Mouse (Mus musculus): ENCODE results near the gene Hoxa5.

The Hoxa5 gene

DNA sequence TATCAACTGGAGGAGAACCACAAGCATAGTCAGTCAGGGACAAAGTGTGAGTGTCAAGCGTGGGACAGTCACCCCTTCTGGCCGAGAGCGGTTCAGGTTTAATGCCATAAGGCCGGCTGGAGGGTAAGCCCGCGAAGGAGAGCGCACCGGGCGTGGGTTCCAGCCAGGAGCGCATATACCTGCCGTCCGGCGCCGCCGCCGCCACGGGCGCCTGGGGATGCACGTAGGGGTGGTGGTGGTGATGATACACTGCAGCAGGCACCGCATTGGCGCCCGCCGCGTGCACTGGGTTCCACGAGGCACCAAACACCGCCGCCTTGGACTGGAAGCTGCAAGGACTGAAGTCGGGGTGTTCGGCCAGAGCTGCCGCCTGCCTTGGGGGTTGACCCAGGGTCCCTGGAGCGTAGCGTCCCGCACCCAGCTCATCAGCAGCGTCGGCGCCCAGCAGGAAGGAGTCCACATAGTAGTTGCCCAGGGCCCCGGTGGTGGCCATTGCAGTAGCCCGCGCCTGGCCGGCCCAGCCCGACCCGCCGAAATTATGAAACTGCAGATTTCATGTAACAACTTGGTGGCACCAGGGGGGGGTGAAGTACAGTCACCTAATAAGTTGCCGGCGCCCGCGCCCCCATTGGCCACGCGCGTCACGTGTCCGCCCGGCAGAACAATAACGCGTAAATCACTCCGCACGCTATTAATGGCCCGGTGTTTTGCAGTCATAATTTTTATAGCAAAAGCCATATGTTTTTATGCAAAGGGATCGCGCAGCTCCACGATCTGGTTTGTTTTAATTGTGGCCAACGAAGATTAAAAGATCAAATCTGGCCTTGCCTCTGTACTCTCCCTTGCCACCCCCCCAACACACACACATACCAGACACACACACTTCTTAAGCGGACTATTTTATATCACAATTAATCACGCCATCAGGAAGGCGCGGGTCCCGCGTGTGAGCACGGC lies 21.5 kb upstream of the Hoxa5 start:
- DNase-seq = no peak

DNA sequence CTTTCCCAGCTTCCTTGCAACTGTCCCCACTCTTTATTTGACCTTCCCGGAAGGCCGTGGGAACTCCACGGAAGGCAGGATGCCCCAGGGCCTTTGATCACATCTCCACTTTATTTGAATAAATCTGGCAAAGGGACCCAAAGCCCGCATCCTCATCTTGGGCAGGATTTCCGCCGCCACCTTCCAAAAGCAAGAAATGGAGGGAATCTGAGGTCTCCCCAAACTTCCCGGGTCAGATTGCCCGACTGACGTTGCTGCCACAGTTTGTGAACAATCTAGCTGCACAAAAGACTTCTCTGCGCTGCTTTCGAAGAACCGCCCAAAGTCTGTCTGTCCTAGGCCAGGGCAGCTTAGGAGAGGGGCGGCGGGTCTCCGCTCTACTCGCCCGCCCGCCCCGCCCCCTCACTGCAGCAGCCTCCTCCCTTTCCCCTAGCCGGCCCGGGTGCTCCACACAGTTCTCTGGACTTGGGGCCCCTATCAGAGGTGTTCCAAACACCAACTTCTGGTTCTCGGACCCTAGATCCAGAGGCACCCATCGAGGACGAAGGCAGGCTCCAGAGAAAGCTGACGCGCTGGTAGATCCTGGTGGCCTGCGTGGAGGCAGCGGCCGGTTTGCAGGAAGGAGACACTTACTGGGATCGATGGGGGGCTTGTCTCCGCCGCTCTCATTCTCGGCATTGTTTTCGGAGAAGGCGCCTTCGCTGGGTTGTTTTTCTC lies 20.7 kb upstream of the Hoxa5 start:
- DNase-seq = no peak

DNA sequence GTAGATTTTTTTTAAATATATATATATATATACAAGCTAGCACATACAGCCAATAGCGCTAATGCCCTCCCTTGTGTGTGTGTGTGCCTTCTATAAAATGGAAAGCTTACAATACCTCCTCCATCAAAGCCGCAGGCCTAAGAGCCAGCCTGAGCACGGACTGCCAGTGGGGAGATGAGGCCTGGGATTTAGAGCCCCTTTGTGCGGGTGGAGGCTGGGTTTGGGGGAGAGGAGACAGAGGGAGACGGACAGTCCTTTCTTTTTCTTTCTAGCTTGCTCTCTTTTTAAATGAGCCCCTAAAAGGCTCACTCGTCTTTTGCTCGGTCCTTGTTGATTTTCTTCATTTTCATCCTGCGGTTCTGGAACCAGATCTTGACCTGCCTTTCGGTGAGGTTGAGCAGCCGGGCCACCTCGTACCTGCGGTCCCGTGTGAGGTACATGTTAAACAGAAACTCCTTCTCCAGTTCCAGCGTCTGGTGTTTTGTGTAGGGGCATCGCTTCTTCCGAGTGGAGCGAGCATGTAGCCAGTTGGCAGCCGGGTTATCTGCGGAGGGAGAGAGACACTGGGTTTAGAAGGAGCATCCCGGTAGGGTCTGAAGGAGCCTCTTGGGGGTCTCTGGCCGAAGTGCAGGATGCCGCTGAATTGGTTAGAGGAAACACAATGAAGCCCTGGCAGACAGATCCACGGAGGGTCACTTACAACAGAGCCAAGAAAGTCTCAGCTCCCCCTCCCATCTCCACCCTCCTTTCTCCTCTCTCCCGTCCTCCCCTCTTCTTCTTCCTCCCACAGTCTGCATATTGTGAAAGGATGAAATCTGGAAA lies 19.8 kb upstream of the Hoxa5 start:
- no peak for DNase-seq

DNA sequence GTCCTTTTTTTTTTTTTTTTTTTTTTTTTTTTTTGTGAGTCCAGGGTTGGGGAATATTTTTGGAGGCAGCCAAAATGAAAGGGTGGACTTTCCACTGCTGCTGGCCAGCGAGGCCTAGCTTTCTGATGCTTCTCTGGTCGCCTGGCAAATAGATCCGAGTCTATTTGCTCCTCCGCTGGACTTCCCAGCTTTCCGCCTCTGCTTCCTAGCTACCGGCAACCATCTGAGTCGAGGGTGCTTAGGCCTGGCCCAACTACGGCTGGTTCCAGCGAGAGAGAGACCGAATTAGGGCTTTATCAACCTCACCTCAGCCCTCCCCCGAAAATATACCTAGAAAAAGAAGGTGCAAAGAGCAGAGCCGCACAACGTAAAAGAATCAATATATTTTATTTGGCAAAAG lies 18.3 kb upstream of the Hoxa5 start:
- no peak for DNase-seq

DNA sequence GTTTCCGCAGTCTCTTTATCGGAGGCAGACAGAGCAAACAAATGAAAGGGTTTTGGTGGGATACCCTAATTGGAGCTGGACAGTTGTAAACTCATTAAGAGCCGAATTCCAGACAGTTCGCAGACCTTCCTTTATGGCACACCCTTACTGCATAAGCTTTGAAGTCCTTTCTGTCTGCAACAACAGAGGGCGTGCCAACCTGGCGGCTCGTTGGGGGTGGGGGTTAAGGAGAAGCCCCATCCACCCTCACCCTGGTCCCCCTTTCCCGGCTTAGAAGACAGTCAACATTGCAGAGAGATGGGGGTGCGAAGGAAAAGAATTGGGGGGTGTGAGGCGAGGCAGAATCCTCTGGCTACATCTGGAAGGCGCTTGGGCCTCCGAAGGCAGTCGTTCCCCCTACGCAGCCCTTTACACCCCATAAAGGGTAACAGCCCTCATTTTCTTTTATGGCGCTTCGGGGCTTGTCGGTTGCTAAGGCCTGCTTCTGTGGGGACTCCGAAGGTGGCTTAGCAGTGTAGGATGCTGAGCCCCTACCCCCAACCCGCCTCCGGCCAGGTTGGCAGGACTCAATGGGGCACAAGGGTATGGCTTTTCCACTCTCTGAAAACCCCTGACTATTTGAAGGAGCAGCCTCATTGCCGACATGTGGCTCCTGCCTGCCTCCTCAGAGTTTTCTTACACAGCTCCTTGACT lies 17.8 kb upstream of the Hoxa5 start:
- DNase-seq = no peak

DNA sequence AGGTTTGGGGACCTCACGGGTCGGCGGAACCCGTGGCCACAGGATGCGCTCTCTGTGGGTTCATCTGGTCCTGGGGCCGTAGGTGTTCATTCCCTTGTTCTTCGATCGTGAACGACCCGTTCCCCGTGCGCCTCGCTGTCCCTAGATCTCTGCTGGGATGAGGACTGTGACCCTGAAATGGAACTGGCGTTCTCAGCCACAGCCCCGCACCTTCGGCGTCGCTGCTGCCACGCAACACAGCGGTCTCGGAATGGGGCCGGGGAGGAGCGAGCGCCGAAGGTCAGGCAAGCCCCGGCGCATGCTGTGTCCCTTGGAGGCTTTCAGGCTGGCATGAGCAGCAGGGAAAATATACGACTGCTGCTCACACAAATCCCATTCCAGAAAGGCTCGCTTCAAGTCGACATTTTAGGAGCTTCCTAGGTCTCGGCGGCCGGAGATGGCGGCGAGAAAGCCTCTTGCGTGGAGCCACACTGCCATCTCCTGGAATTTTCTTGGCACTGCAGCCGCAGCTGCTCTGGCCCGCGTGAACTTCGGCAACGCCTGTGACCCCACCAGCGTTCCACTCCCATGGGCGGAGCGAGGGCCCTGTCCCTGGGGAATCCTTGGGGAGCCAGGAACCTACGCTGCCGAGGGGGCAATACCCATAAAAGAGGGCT lies 17.1 kb upstream of the Hoxa5 start, which contains the start of gene Hoxa7:
Hoxa7 (minus strand) TSS at position 518 of the 656 bp plus-strand sequence.
- DNase-seq = peak; percentile 80

DNA sequence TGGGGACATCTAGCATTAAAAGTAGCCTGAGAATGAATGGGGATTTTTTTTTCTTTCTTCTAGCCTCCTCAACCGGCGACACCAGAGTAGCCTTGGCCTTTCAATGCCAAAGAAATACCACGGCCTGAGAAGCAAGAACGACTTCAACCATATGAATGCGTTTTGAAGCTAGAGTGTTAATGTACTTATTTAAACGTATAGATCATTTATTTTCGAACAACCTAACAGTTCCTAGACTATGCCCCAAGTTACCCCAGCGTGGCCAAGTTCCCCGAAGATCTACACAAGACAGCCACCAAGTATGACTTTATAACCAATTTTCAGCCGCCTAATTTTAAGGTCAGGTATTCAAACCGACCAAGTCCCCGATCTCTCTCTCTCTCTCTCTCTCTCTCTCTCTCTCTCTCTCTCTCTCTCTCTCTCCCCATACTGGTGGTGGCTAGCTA lies 16.5 kb upstream of the Hoxa5 start:
- DNase-seq = no peak

DNA sequence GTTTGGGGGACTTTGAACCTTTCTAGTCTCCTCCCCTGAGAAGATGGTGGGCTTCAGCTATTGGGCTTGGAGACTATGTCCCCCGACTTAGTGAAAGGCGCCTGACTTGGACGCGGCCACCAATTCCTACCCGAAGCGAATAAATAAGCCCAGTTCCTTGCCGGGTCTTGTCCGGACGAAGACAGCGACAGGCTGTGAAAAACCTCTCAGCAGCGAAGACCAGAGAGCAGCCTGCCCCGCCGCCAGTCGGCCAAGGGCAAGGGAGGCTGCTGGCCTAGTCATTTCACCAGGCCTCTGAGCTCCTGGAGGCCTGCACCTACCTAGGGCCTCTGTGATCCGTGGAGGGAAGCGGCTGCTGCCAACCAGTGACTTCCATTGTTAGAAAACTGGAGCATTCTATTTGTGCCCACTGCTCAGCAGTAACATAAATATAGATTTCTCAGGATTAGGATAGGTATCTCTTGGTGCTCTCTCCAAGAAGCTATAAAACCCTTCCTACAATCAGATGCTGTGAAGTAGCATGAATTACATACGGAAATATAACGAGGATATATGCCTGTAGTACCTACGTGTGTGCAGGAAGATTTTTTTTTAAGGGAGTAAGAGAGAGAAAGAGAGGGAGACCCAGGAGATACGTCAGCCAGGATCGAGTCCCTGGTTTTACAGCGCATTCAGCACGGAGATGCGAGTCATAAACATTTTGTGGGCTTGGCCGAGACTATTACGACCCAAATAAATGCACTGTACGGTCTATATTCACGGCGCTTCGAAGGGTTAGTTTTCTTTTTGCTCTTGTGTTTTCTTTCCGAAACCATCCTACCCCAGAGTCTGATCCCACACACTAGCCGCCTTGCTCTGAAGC lies 15.8 kb upstream of the Hoxa5 start:
- no peak for DNase-seq

DNA sequence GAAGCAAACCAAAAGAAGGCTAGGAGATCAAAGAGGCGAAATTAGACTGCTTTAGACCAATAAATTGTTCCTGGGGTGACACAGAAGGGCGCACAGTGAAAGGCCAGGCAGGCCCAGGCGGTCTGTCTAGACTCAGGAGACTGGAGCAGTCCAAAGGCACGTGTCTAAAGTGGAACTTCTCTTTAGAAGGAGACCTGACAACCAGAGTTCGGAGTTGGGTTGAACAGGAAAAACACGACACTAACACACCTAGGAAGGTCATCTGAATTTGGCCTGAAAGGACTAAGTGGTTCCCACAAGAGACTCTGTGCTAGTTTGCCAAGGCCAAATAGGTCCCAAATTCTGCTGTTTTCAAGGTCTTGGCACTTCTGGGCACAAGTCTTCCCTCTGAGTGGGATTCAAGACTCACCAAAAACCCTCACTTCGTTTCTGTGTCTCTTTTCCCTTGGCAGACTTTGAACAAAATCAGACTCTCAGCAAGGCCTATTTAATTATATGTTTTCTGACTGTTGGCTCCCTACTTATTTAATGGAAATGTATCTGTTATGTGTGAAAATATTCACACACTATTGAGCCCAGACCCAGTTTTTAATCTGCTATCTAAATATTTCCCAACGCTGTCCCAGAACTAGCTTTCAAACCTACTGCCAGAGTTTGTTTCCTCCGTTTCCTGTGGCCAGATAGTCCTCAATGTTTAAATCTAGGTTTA lies 15.0 kb upstream of the Hoxa5 start:
- no peak for DNase-seq

DNA sequence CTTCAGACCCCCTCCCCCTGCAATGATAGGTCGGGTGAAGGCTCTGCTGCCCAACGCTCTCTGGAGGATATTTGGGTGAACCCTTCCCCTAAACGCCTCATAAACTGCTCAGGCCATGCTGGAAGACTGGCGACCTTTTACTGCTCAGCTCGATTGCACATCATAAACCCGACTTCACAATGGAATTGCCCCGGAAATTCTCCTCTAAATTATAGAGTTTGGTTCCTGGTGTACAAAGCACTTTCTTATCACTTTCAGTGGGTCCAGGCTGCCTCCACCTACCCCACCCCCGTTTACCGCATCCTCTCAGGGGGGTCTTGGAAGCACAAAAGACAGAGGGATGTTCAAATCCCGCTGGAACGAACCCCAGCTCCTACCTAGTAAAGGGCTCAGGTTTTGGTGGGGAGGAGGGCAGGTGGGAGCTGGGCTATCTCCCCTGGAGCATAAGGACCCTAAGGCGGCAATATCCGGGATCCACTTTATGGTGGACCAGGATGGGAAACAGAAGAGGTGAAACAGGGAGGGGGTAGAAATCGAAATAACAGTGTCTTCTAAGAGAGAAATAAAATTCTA lies 14.3 kb upstream of the Hoxa5 start:
- DNase-seq = no peak

DNA sequence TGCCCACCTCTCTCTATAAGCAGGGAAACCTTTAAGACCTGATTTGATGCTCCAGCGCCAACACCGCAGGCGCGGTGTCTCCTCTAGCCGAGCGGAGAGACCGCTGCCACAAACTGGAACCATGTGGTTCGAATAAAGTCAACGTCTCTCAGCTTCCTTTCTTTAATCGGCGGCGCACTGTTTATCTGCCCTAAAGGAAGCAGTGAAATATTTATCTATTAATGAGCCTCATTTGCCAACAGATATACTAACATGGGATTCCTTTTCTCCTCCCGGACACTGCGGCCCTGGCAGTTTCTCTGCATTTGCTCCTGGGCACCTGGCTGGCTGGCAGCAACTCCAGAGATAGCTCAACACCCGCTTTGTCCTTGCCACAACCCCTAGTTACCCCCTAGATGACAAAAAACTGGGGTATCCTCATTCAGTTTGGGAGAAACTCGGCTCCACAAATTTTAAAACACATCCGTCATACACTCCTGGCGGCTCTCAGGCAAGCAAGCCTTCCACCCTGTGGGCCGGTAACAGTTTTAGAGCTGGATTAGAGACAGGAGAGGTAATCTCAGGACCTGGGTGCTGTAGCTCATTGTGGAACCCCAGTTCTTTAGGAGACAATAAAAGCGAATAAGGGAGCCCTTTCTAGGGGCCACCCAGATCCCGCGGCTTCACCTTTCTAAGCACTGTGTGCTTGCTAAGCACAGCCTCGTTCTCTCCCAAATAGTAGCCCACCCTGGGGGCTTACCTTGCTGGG lies 13.7 kb upstream of the Hoxa5 start:
- DNase-seq = no peak

DNA sequence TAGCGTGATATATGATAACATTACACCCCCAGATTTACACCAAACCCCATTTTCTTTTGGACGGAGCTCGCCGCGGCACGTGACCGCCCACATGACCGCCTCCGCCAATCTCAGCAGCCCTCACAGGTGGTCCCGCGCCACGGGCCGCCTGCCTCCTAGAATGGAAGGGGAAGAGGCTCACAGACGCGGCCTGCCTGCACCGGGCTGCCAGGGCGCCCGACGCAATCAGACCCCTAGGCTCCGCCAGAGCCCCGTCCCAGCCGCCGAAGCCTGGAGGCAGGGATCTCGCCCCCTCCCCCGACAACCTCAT lies 13.0 kb upstream of the Hoxa5 start:
- no peak for DNase-seq

DNA sequence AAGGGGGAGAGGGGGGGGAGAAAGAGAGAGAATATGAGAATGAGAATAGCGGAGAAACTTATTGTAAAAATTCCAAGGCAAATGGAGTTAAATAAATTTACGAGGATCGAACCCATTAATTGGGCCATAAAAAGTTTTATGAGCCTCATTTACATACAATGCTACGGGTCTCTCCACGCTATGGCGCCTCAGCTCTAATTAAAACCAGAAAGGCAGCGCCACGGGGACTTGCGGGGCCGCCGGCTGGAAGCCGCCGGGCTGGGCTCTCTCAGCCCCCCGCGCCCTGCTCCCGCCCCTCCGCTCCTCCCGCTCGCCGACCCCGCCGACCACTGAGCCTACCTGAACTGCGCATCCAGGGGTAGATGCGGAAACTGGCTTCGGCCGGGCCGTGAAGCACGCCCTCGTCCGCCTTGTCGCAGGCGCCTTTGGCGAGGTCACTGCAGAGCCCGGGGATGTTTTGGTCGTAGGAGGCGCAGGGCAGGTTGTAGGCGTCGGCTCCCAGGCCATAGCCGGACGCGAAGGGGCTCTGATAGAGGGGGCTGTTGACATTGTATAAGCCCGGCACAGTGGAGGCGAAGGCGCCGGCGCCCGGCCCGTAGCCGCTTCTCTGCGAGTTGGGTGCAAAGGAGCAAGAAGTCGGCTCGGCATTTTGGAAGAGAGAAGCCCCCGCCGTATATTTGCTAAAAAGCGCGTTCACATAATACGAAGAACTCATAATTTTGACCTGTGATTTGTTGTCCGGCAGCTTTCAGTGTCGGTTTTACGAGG lies 12.5 kb upstream of the Hoxa5 start:
- DNase-seq = no peak

DNA sequence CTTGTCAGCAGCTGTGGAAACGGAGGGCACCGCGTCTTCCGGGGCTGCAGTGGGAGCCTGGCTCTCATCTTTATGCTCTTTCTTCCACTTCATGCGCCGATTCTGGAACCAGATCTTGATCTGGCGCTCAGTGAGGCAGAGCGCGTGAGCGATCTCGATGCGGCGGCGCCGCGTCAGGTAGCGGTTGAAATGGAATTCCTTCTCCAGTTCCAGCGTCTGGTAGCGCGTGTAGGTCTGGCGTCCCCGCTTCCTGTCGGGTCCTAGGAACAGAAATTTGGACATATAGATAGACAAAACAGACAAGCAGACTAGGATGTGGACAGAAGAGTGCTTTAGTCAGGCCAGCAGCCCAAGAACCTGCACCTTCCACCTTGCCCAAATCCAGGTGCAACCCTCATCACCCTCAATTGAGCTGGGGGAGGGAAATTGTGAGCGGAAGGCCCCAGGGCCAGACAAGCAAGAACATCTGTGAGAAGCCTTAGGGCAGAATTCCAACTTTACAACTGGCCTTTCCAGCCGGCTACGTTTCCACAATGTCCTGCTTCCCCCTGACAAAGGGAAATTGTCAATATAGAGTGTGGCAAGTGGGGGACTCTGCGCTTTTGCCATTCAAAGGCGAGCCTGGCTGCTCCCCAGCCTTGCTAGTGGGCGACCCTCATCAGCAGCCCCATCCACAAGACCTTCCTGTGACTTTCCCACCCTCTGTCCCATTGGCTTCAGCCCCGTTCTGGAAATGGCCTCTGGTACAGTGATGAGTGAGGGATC lies 11.6 kb upstream of the Hoxa5 start:
- no peak for DNase-seq

DNA sequence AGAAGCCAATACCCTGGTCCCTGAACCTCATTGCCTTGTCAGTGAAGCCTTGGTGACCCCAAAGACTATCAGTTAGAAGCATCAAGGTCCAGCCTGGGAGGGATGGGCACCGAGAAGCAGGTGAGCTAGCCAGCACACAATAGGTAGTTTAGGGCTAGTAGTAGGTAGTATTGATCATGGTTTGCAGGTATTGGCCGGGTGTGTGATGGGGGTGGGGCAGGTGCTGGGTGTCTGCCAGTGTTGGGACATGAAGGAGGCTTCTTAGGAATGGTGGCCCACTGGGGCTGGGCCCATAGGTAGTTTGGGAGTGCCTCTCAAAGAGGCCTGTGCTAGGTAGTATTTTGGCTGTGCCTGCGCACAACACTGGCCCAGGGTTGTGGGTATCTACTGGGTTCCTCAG lies 10.7 kb upstream of the Hoxa5 start:
- no peak for DNase-seq

DNA sequence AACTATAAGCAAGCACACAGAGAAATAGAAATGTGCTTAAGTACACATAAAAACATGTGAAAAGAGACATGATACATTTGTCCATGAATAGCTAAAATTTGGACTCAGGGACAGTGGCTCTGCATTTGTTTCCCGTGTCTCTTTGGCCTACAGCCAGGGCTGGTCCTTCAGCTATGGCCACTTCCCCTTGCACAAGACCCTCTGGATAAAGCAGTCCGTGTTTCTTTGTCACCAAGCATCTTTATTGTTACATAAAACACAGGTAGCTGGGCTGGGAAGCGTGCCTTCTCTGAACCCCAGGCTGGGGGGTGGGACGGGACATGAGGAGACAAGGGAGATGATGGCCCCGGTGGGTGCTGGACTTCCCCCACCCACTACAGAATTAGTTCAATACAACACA lies 9.9 kb upstream of the Hoxa5 start:
- no peak for DNase-seq

DNA sequence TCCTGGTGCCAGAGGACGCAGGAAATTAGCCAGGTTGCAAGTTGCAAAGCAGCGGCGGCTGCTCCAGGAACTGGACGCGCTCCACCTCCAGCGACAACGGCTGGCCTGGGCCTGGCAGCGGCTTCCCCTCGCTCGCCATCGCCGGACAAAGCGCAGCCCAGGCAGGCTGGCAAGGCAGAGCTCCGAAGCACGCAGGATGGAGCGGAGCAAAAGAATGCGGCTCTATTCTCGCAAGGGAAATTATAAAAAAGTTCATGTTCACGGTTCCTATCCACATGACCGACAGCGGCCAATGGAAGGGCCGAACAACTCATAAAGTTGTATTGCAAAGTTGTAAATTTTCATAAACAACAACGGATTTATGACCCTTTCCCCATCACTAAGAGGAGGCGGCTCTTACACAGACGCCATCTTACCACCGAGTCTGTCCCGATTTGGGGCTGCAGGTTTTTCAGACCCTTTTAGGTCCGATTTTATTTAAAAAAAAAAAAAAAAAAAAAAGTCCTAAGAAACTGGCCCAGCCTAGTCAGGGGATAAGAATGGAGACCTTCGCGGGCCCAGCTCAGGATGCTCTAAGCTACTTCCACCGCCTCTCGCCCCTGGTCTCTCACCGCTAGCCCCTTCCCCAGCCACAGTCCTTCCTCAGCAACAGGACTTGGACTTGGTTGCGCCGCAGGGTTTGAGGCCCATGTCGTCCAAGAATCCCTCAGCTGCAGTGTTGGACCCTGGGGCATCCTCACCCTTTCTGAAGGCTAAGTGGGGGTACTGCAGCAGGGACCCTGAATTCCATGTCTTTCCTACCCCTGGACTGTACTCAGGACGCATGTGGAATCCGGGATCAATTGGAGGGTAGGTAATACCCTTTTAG lies 9.0 kb upstream of the Hoxa5 start, which contains the start of the genes Hoxa3 and Gm28308:
Hoxa3 (minus strand) TSS at position 218 of the 868 bp plus-strand sequence.
Gm28308 (minus strand) TSS at position 221 of the 868 bp plus-strand sequence.
- DNase-seq = no peak
